Mouse (Mus musculus) liver, postnatal 0 days (tissue): ENCODE data around the gene Atp8a2.

Experiments
- CTCF ChIP-seq: sonication (generic); IDR thresholded peaks from 2 replicates; pipeline ENCODE4 v1.5.1; 2016; ENCODE audit warnings: antibody characterized with exemption, low read depth
- EP300 ChIP-seq: IDR thresholded peaks from 2 replicates; pipeline ENCODE4 v1.6.1; 2016; ENCODE audit warnings: antibody characterized with exemption, low read depth, mild to moderate bottlenecking

GRCm38 (mm10) chr14:59971221-59971730 lies 225.7 kb downstream of the Atp8a2 start:
- TF ChIP-seq CTCF (no peak), EP300 (no peak)
